Mouse (Mus musculus) MEL (cell line): ENCODE data around the gene Brca2. TPM values are rescaled to one million over a fixed set of nuclear protein-coding genes. Genes with fewer than 3 reads are reported as not detected.
A peak's percentile ranks its signal among the peaks of the same experiment; 100 is the strongest.

Experiments
- DNase-seq: peaks from one replicate; pipeline ENCODE4 v3.0.0; 2011; ENCODE audit warnings: low read depth, low spot score
- H3K27ac ChIP-seq: 2 replicates; pipeline ENCODE4 v1.5.1; 2012; ENCODE audit warnings: low read depth, mild to moderate bottlenecking, control low read depth, low read length, moderate library complexity; ENCODE audit not compliant: control insufficient read depth
- H3K27me3 ChIP-seq, 2 experiments: fragments of 150-350 bp in 1 of 2; sonication (generic) in 1 of 2; 2 replicates each; pipeline ENCODE4 v1.6.1; 2012; ENCODE audit warnings: low read length in 2 of 2, mild to moderate bottlenecking in 2 of 2, improper control_type of control experiment in 1 of 2, moderate library complexity in 1 of 2; ENCODE audit not compliant: insufficient read depth in 2 of 2, control insufficient read depth in 1 of 2
- H3K36me3 ChIP-seq, 2 experiments: 2 replicates each; pipeline ENCODE4 v1.6.1; 2012 to 2014; ENCODE audit warnings: low read length in 2 of 2, improper control_type of control experiment in 1 of 2, inconsistent platforms in 1 of 2, mild to moderate bottlenecking in 1 of 2; ENCODE audit not compliant: insufficient read depth in 2 of 2, control insufficient read depth in 1 of 2
- H3K4me1 ChIP-seq, 2 experiments: fragments of 150-350 bp in 1 of 2; sonication (generic) in 1 of 2; 2 replicates each; pipeline ENCODE4 v1.6.1; 2012; ENCODE audit warnings: low read length in 2 of 2, improper control_type of control experiment in 1 of 2, mild to moderate bottlenecking in 1 of 2; ENCODE audit not compliant: insufficient read depth in 2 of 2, control insufficient read depth in 1 of 2
- H3K4me3 ChIP-seq, 2 experiments: fragments of 150-350 bp in 1 of 2; sonication (generic) in 1 of 2; 2 replicates each; pipeline ENCODE4 v1.5.1; 2012; ENCODE audit warnings: low read depth in 2 of 2, low read length in 2 of 2, mild to moderate bottlenecking in 2 of 2, moderate library complexity in 2 of 2, control low read depth in 1 of 2, improper control_type of control experiment in 1 of 2; ENCODE audit not compliant: control insufficient read depth in 1 of 2, insufficient read depth in 1 of 2
- H3K79me2 ChIP-seq: 2 replicates; pipeline ENCODE4 v1.6.1; 2012; ENCODE audit warnings: mild to moderate bottlenecking, low read length, moderate library complexity; ENCODE audit not compliant: control insufficient read depth, poor library complexity, insufficient read depth
- H3K9ac ChIP-seq: 2 replicates; pipeline ENCODE4 v1.6.1; 2012; ENCODE audit warnings: low read depth, mild to moderate bottlenecking, control low read depth, low read length, moderate library complexity; ENCODE audit not compliant: control insufficient read depth, poor library complexity, severe bottlenecking
- H3K9me3 ChIP-seq: fragments of 150-350 bp; sonication (generic); replicated peaks from 2 replicates; pipeline ENCODE4 v1.6.1; 2012; ENCODE audit warnings: mild to moderate bottlenecking, low read length, improper control_type of control experiment, moderate library complexity; ENCODE audit not compliant: insufficient read depth
- BHLHE40 ChIP-seq: IDR thresholded peaks from 2 replicates; pipeline ENCODE4 v1.6.1; 2012; ENCODE audit warnings: low read depth, mild to moderate bottlenecking, inconsistent platforms, low read length, improper control_type of control experiment, borderline replicate concordance
- CHD1 ChIP-seq: IDR thresholded peaks from 2 replicates; pipeline ENCODE4 v1.6.1; 2012; ENCODE audit warnings: low read depth, mild to moderate bottlenecking, inconsistent platforms, low read length, improper control_type of control experiment
- E2F4 ChIP-seq: IDR thresholded peaks from 2 replicates; pipeline ENCODE4 v1.6.1; 2011; ENCODE audit warnings: low read depth, low read length, improper control_type of control experiment, borderline replicate concordance
- ELF1 ChIP-seq: IDR thresholded peaks from 2 replicates; pipeline ENCODE4 v1.6.1; 2014; ENCODE audit warnings: low read depth, mild to moderate bottlenecking, inconsistent platforms, low read length, improper control_type of control experiment, moderate library complexity
- EP300 ChIP-seq, 2 experiments: IDR thresholded peaks; 2 replicates each; pipeline ENCODE4 v1.6.1; 2011; ENCODE audit warnings: improper control_type of control experiment in 2 of 2, low read length in 2 of 2, low read depth in 1 of 2, mild to moderate bottlenecking in 1 of 2
- GABPA ChIP-seq: IDR thresholded peaks from 2 replicates; pipeline ENCODE4 v1.6.1; 2012; ENCODE audit warnings: low read depth, mild to moderate bottlenecking, inconsistent platforms, low read length, improper control_type of control experiment, moderate library complexity
- GATA1 ChIP-seq: IDR thresholded peaks from 2 replicates; pipeline ENCODE4 v1.6.1; 2011; ENCODE audit warnings: low read depth, low read length, improper control_type of control experiment
- HCFC1 ChIP-seq: IDR thresholded peaks from 2 replicates; pipeline ENCODE4 v1.6.1; 2012; ENCODE audit warnings: low read depth, mild to moderate bottlenecking, inconsistent platforms, low read length, improper control_type of control experiment, moderate library complexity
- JUND ChIP-seq: IDR thresholded peaks from 2 replicates; pipeline ENCODE4 v1.6.1; 2011; ENCODE audit warnings: low read depth, mild to moderate bottlenecking, improper control_type of control experiment, low read length
- KAT2A ChIP-seq: conservative IDR thresholded peaks from 2 replicates; pipeline ENCODE4 v1.6.1; 2012; ENCODE audit warnings: low read depth, low read length, improper control_type of control experiment, inconsistent platforms
- MAFK ChIP-seq: IDR thresholded peaks from 2 replicates; pipeline ENCODE4 v1.6.1; 2011; ENCODE audit warnings: low read depth, mild to moderate bottlenecking, low read length, improper control_type of control experiment, borderline replicate concordance
- MAX ChIP-seq: IDR thresholded peaks from 2 replicates; pipeline ENCODE4 v1.6.1; 2011; ENCODE audit warnings: low read length, improper control_type of control experiment
- MAZ ChIP-seq: IDR thresholded peaks from 2 replicates; pipeline ENCODE4 v1.6.1; 2012; ENCODE audit warnings: low read depth, mild to moderate bottlenecking, inconsistent platforms, low read length, improper control_type of control experiment
- MEF2A ChIP-seq: IDR thresholded peaks from 2 replicates; pipeline ENCODE4 v1.6.1; 2014; ENCODE audit warnings: low read depth, mild to moderate bottlenecking, inconsistent platforms, low read length, improper control_type of control experiment; ENCODE audit not compliant: poor library complexity, insufficient replicate concordance, severe bottlenecking; ENCODE audit errors: extremely low read depth
- MXI1 ChIP-seq: IDR thresholded peaks from 2 replicates; pipeline ENCODE4 v1.6.1; 2011; ENCODE audit warnings: mild to moderate bottlenecking, low read depth, low read length, improper control_type of control experiment
- MYB ChIP-seq: IDR thresholded peaks from 2 replicates; pipeline ENCODE4 v1.6.1; 2011; ENCODE audit warnings: mild to moderate bottlenecking, low read depth, low read length, improper control_type of control experiment
- MYC ChIP-seq: IDR thresholded peaks from 2 replicates; pipeline ENCODE4 v1.6.1; 2011; ENCODE audit warnings: low read depth, mild to moderate bottlenecking, low read length, improper control_type of control experiment, moderate library complexity
- NELFE ChIP-seq: IDR thresholded peaks from 2 replicates; pipeline ENCODE4 v1.6.1; 2011; ENCODE audit warnings: low read depth, low read length, improper control_type of control experiment
- NRF1 ChIP-seq: IDR thresholded peaks from 2 replicates; pipeline ENCODE4 v1.6.1; 2014; ENCODE audit warnings: low read depth, mild to moderate bottlenecking, inconsistent platforms, low read length, improper control_type of control experiment, moderate library complexity; ENCODE audit not compliant: poor library complexity, insufficient read depth, severe bottlenecking
- POLR2A ChIP-seq, 2 experiments: IDR thresholded peaks; 2 replicates each; pipeline ENCODE4 v1.6.1; 2011 to 2012; ENCODE audit warnings: low read length in 2 of 2, mild to moderate bottlenecking in 2 of 2, control low read depth in 1 of 2, improper control_type of control experiment in 1 of 2, low read depth in 1 of 2, moderate library complexity in 1 of 2; ENCODE audit not compliant: control insufficient read depth in 1 of 2, insufficient read depth in 1 of 2, poor library complexity in 1 of 2
- POLR2AphosphoS2 ChIP-seq: IDR thresholded peaks from 2 replicates; pipeline ENCODE4 v1.6.1; 2011; ENCODE audit warnings: low read length, improper control_type of control experiment
- POLR2AphosphoS5 ChIP-seq: IDR thresholded peaks from 2 replicates; pipeline ENCODE4 v1.6.1; 2012; ENCODE audit warnings: low read depth, borderline replicate concordance, mild to moderate bottlenecking, inconsistent platforms, low read length, moderate library complexity, mixed read lengths
- RAD21 ChIP-seq: IDR thresholded peaks from 2 replicates; pipeline ENCODE4 v1.6.1; 2011; ENCODE audit warnings: mild to moderate bottlenecking, low read depth, low read length, improper control_type of control experiment
- RCOR1 ChIP-seq: IDR thresholded peaks from 2 replicates; pipeline ENCODE4 v1.6.1; 2012; ENCODE audit warnings: low read depth, mild to moderate bottlenecking, inconsistent platforms, low read length, improper control_type of control experiment
- SMC3 ChIP-seq: IDR thresholded peaks from 2 replicates; pipeline ENCODE4 v1.6.1; 2011; ENCODE audit warnings: low read depth, low read length, improper control_type of control experiment
- TAL1 ChIP-seq: IDR thresholded peaks from 2 replicates; pipeline ENCODE4 v1.6.1; 2012; ENCODE audit warnings: mild to moderate bottlenecking, inconsistent platforms, low read length, moderate library complexity, mixed read lengths
- TBP ChIP-seq: IDR thresholded peaks from 2 replicates; pipeline ENCODE4 v1.8.0; 2011; ENCODE audit warnings: low read depth, low read length, improper control_type of control experiment
- TCF12 ChIP-seq: IDR thresholded peaks from 2 replicates; pipeline ENCODE4 v1.6.1; 2014; ENCODE audit warnings: low read depth, mild to moderate bottlenecking, inconsistent platforms, low read length, improper control_type of control experiment, moderate library complexity
- UBTF ChIP-seq: IDR thresholded peaks from 2 replicates; pipeline ENCODE4 v1.6.1; 2012; ENCODE audit warnings: low read depth, mild to moderate bottlenecking, inconsistent platforms, low read length, improper control_type of control experiment, moderate library complexity, borderline replicate concordance; ENCODE audit not compliant: insufficient read depth
- USF1 ChIP-seq: IDR thresholded peaks from 2 replicates; pipeline ENCODE4 v1.6.1; 2014; ENCODE audit warnings: low read depth, mild to moderate bottlenecking, inconsistent platforms, low read length, improper control_type of control experiment, moderate library complexity
- ZC3H11A ChIP-seq: IDR thresholded peaks from 2 replicates; pipeline ENCODE4 v1.6.1; 2012; ENCODE audit warnings: low read depth, mild to moderate bottlenecking, inconsistent platforms, low read length, improper control_type of control experiment
- ZKSCAN1 ChIP-seq: IDR thresholded peaks from 2 replicates; pipeline ENCODE4 v1.6.1; 2012; ENCODE audit warnings: low read depth, mild to moderate bottlenecking, inconsistent platforms, low read length, improper control_type of control experiment, moderate library complexity
- ZMIZ1 ChIP-seq: IDR thresholded peaks from 2 replicates; pipeline ENCODE4 v1.6.1; 2012; ENCODE audit warnings: low read depth, mild to moderate bottlenecking, inconsistent platforms, low read length, improper control_type of control experiment, moderate library complexity
- ZNF384 ChIP-seq: IDR thresholded peaks from 2 replicates; pipeline ENCODE4 v1.6.1; 2012; ENCODE audit warnings: low read depth, mild to moderate bottlenecking, inconsistent platforms, low read length, improper control_type of control experiment
- polyA plus RNA-seq, 2 experiments: library from polyadenylated mRNA; stranded (reverse) in 1 of 2; unstranded in 1 of 2; fragments of >175 nt in 1 of 2; fragments of >200 nt in 1 of 2; gene quantifications; 2 replicates each; pipeline versions ENCODE4 v1.2.1 to v1.2.4; 2012; ENCODE audit warnings: low replicate concordance in 2 of 2, low read depth in 1 of 2; ENCODE audit not compliant: insufficient read length in 2 of 2, insufficient read depth in 1 of 2, missing spikeins in 1 of 2
- total RNA-seq: library from RNA; depleted of rRNA; stranded (reverse); fragments of 300-350 nt; gene quantifications from 2 replicates; pipeline ENCODE4 v1.2.3, GENCODE M21; 2012; rRNA removed

Brca2 gene
- 29.8 and 31.2 TPM in 2 replicates for total RNA-seq
- 100 to 1,000 TPM in 1 of 2 experiments, 10 to 100 TPM in 1; 53.4 to 239 TPM for polyA plus RNA-seq

GRCm38 (mm10) chr5:150521937-150522866 lies at the start of gene Brca2:
Brca2 (plus strand) TSS chr5:150522630.
- peak; percentile 97 for DNase-seq
- TF ChIP-seq ELF1 = peak; percentile 91
- TF ChIP-seq POLR2AphosphoS5 = peak; percentile 89; the same call in 1 of the 2 replicates
- TF ChIP-seq HCFC1 = peak; percentile 91
- TF ChIP-seq UBTF = peak; percentile 84; the same call in 1 of the 2 replicates
- no peak for TF ChIP-seq ZC3H11A
- TF ChIP-seq POLR2AphosphoS2 = peak; percentile 96
- peak; percentile 99 for TF ChIP-seq MYC
- TF ChIP-seq RAD21 = no peak
- TF ChIP-seq EP300 (IDR thresholded peaks at IDR 0.05; ENCODE audit: low read depth in 1 of 2, low read length in 2 of 2) = no peak
- TF ChIP-seq BHLHE40 = no peak
- peak; percentile 76 for TF ChIP-seq KAT2A
- TF ChIP-seq ZMIZ1 = peak; percentile 78; the same call in 1 of the 2 replicates
- TF ChIP-seq ZNF384 = no peak
- TF ChIP-seq TBP = peak; percentile 93
- TF ChIP-seq JUND = no peak
- TF ChIP-seq ZKSCAN1 = no peak
- TF ChIP-seq NRF1 = 0 out of 2 replicates have a peak, but pooled peaks have one; percentile 4
- peak; percentile 99 for TF ChIP-seq MXI1
- no peak for TF ChIP-seq RCOR1
- no peak for TF ChIP-seq TAL1
- peak; percentile 100 for TF ChIP-seq E2F4
- 0 out of 2 replicates have a peak, but pooled peaks have one; percentile 19 for TF ChIP-seq USF1
- TF ChIP-seq TCF12 = peak; percentile 82
- TF ChIP-seq MEF2A = no peak
- peak; percentile 97 for TF ChIP-seq NELFE
- TF ChIP-seq GATA1 = no peak
- peak; percentile 99 for TF ChIP-seq MAX
- peak; percentile 99 for TF ChIP-seq POLR2A (IDR thresholded peaks at IDR 0.05; ENCODE audit: control insufficient read depth in 1 of 2, insufficient read depth in 1 of 2, low read depth in 1 of 2, low read length in 2 of 2, poor library complexity in 1 of 2)
- no peak for TF ChIP-seq MAFK
- no peak for TF ChIP-seq SMC3
- TF ChIP-seq MYB = no peak
- no peak for TF ChIP-seq MAZ
- TF ChIP-seq CHD1 = no peak
- TF ChIP-seq GABPA = no peak

More at GRCm38 (mm10) chr5:150521937-150522866, at the start of gene Brca2:
- peaks cover 4% of the 10 kb centered on the region; the same call in 1 of the 2 replicates for H3K79me2 ChIP-seq
- H3K4me3 ChIP-seq = peak within 1 kb of the TSS; percentile 64 to 65
- peak within 1 kb of the TSS; percentile 87 for H3K9ac ChIP-seq
- no peaks in the 10 kb centered on the region for H3K27me3 ChIP-seq
- H3K36me3 ChIP-seq = peaks cover 0 to 16% of the 10 kb centered on the region in 2 experiments; a peak in 2 of 4 replicates
- no peaks in the 10 kb centered on the region for H3K9me3 ChIP-seq
- peaks cover 0 to 4% of the 10 kb centered on the region in 2 experiments; a peak in 1 of 4 replicates for H3K4me1 ChIP-seq
- peak within 1 kb of the TSS; percentile 72 for H3K27ac ChIP-seq
